Mouse (Mus musculus) neural tube, embryonic 12.5 days (tissue): Measurements from ENCODE around the gene Gm28043. TPM values are rescaled to one million over a fixed set of nuclear protein-coding genes. Genes with fewer than 3 reads are reported as not detected.
"Not testable (repeated sequence)": the region's sequence is repeated elsewhere in the genome, so short reads cannot be mapped to it uniquely, and the experiment has no call there.

Experiments
- ATAC-seq: fragments of 200-750 bp; cut with Nextera tagmentation; 2 replicates; pipeline ENCODE4 v1.8.0; 2017; ENCODE audit warnings: low read depth, mild to moderate bottlenecking, moderate TSS enrichment, moderate library complexity; ENCODE audit not compliant: low FRiP score
- H3K27ac ChIP-seq: fragments of 300-500 bp; sonication (generic); 2 replicates; pipeline ENCODE4 v1.5.1; 2016
- H3K27me3 ChIP-seq: fragments of 300-500 bp; sonication (generic); replicated peaks from 2 replicates; pipeline ENCODE4 v1.6.1; 2016; ENCODE audit warnings: mild to moderate bottlenecking
- H3K36me3 ChIP-seq: fragments of 300-500 bp; sonication (generic); 2 replicates; pipeline ENCODE4 v1.6.1; 2016; ENCODE audit warnings: mild to moderate bottlenecking
- H3K4me1 ChIP-seq: fragments of 300-500 bp; sonication (generic); 2 replicates; pipeline ENCODE4 v1.6.1; 2016
- H3K4me2 ChIP-seq: fragments of 300-500 bp; sonication (generic); replicated peaks from 2 replicates; pipeline ENCODE4 v1.6.1; 2016; ENCODE audit warnings: mild to moderate bottlenecking
- H3K4me3 ChIP-seq: fragments of 300-500 bp; sonication (generic); 2 replicates; pipeline ENCODE4 v1.5.1; 2016
- H3K9ac ChIP-seq: fragments of 300-500 bp; sonication (generic); 2 replicates; pipeline ENCODE4 v1.6.1; 2016; ENCODE audit warnings: mild to moderate bottlenecking
- H3K9me3 ChIP-seq: fragments of 300-500 bp; sonication (generic); 2 replicates; pipeline ENCODE4 v1.6.1; 2016; ENCODE audit warnings: mild to moderate bottlenecking
- WGBS: fragments of 180-500 bp; shearing (Covaris S2); methylation state at CpG from one replicate; pipeline ENCODE4 v1.1.7; 2016; 5-methylcytosine and 5-hydroxymethylcytosine counted together
- polyA plus RNA-seq: library from polyadenylated mRNA; unstranded; fragments of >200 nt; fragmentation: Nextera tagmentation; extraction: Ambion mirVana; gene quantifications from 2 replicates; pipeline ENCODE4 v1.2.1, GENCODE M21; 2016

The Gm28043 gene
- polyA plus RNA-seq, 1 experiment from 2014 or later, result 3.7 TPM

- Histone ChIP-seq H3K27ac (0 out of 2 replicates have a peak overlapping the region, but pooled peaks have one; percentile 20), H3K36me3 (peaks cover 48% of the 10 kb centered on the region), H3K27me3 (no peaks in the 10 kb centered on the region), H3K9me3 (no peaks in the 10 kb centered on the region), H3K9ac (no peak overlapping the region), H3K4me1 (peaks cover 17% of the 10 kb centered on the region), H3K4me3 (no peak overlapping the region), H3K4me2 (no peak overlapping the region)
- WGBS, result 80% methylated on average over 15 of the region's 15 CpGs
- ATAC-seq, result no peak
These were observed 18.5 kb upstream of the Gm28043 start for GRCm38 (mm10) chr17:29595891-29596770.

- Histone ChIP-seq H3K36me3 (peaks cover 46% of the 10 kb centered on the region), H3K9me3 (no peaks in the 10 kb centered on the region), H3K4me2 (no peak overlapping the region), H3K9ac (no peak overlapping the region), H3K27ac (0 out of 2 replicates have a peak overlapping the region, but pooled peaks have one; percentile 20), H3K4me1 (peaks cover 17% of the 10 kb centered on the region), H3K27me3 (no peaks in the 10 kb centered on the region), H3K4me3 (no peak overlapping the region)
- 56% methylated on average over 13 of the region's 13 CpGs for WGBS
- ATAC-seq, result peak; percentile 58
These were observed 17.9 kb upstream of the Gm28043 start for GRCm38 (mm10) chr17:29596771-29597132.

GRCm38 (mm10) chr17:29599051-29599450 lies 15.6 kb upstream of the Gm28043 start:
- 93% methylated on average over 14 of the region's 14 CpGs for WGBS
- Histone ChIP-seq H3K27ac (no peak overlapping the region), H3K4me1 (peaks cover 17% of the 10 kb centered on the region), H3K36me3 (peaks cover 59% of the 10 kb centered on the region), H3K9ac (no peak overlapping the region), H3K9me3 (no peaks in the 10 kb centered on the region), H3K27me3 (no peaks in the 10 kb centered on the region), H3K4me2 (no peak overlapping the region), H3K4me3 (no peak overlapping the region)
- no peak for ATAC-seq

- no peak overlapping the region for H3K4me3 ChIP-seq
- H3K4me2 ChIP-seq, result no peak overlapping the region
- 89% methylated on average over 8 of the region's 8 CpGs for WGBS
- no peak overlapping the region for H3K9ac ChIP-seq
- H3K36me3 ChIP-seq, result peaks cover 60% of the 10 kb centered on the region
- no peaks in the 10 kb centered on the region for H3K27me3 ChIP-seq
- no peak for ATAC-seq
- no peak overlapping the region for H3K27ac ChIP-seq
- H3K9me3 ChIP-seq, result no peaks in the 10 kb centered on the region
- H3K4me1 ChIP-seq, result peaks cover 17% of the 10 kb centered on the region
These were observed 15.1 kb upstream of the Gm28043 start for GRCm38 (mm10) chr17:29599537-29599936.

GRCm38 (mm10) chr17:29601391-29601790 lies 13.3 kb upstream of the Gm28043 start:
- H3K9ac ChIP-seq, result no peak overlapping the region
- H3K9me3 ChIP-seq, result no peaks in the 10 kb centered on the region
- no peak overlapping the region for H3K27ac ChIP-seq
- no peak for ATAC-seq
- H3K4me3 ChIP-seq, result no peak overlapping the region
- WGBS, result 77% methylated on average over 4 of the region's 4 CpGs
- H3K4me1 ChIP-seq, result peaks cover 14% of the 10 kb centered on the region
- peaks cover 52% of the 10 kb centered on the region for H3K36me3 ChIP-seq
- H3K4me2 ChIP-seq, result no peak overlapping the region
- H3K27me3 ChIP-seq, result no peaks in the 10 kb centered on the region

GRCm38 (mm10) chr17:29603283-29603682 lies 11.4 kb upstream of the Gm28043 start:
- H3K36me3 ChIP-seq, result peaks cover 51% of the 10 kb centered on the region
- H3K4me3 ChIP-seq, result no peak overlapping the region
- H3K27me3 ChIP-seq, result no peaks in the 10 kb centered on the region
- H3K4me2 ChIP-seq, result no peak overlapping the region
- no peak overlapping the region for H3K27ac ChIP-seq
- H3K9ac ChIP-seq, result no peak overlapping the region
- no peaks in the 10 kb centered on the region for H3K9me3 ChIP-seq
- no peak for ATAC-seq
- 28% methylated on average over 6 of the region's 6 CpGs for WGBS
- no peaks in the 10 kb centered on the region for H3K4me1 ChIP-seq

- H3K9me3 ChIP-seq, H3K4me2 ChIP-seq, H3K27ac ChIP-seq, H3K4me3 ChIP-seq, H3K27me3 ChIP-seq, H3K9ac ChIP-seq, ATAC-seq, H3K36me3 ChIP-seq: not testable (repeated sequence)
- H3K4me1 ChIP-seq, result peaks cover 19% of the 10 kb centered on the region
- 86% methylated on average over 5 of the region's 5 CpGs for WGBS
These were observed 1.2 kb upstream of the Gm28043 start for GRCm38 (mm10) chr17:29613453-29613852.

GRCm38 (mm10) chr17:29615024-29615551 lies 412 bp downstream of the Gm28043 start:
- H3K4me2 ChIP-seq, result peak overlapping the region; percentile 83
- H3K27me3 ChIP-seq, result no peaks in the 10 kb centered on the region
- peak overlapping the region; percentile 86 for H3K27ac ChIP-seq
- under 1% methylated on average over 43 of the region's 43 CpGs for WGBS
- peaks cover 17% of the 10 kb centered on the region; the same call in 1 of the 2 replicates for H3K36me3 ChIP-seq
- peak overlapping the region; percentile 99 for H3K4me3 ChIP-seq
- peak overlapping the region; percentile 97 for H3K9ac ChIP-seq
- H3K4me1 ChIP-seq, result peaks cover 19% of the 10 kb centered on the region
- ATAC-seq, result peak; percentile 72
- H3K9me3 ChIP-seq, result no peaks in the 10 kb centered on the region

- H3K36me3 ChIP-seq, result peaks cover 17% of the 10 kb centered on the region; the same call in 1 of the 2 replicates
- no peak for ATAC-seq
- no peak overlapping the region for H3K27ac ChIP-seq
- H3K9me3 ChIP-seq, result no peaks in the 10 kb centered on the region
- H3K27me3 ChIP-seq, result no peaks in the 10 kb centered on the region
- H3K9ac ChIP-seq, result peak overlapping the region; percentile 97
- peaks cover 19% of the 10 kb centered on the region for H3K4me1 ChIP-seq
- WGBS, result 12% methylated on average over 4 of the region's 4 CpGs
- H3K4me2 ChIP-seq, result peak overlapping the region; percentile 83
- H3K4me3 ChIP-seq, result peak overlapping the region; percentile 99
These were observed 940 bp downstream of the Gm28043 start for GRCm38 (mm10) chr17:29615616-29616015.

- Histone ChIP-seq H3K9ac (no peak overlapping the region), H3K4me2 (no peak overlapping the region), H3K4me3 (no peak overlapping the region), H3K36me3 (peaks cover 54% of the 10 kb centered on the region), H3K4me1 (peaks cover 19% of the 10 kb centered on the region), H3K9me3 (no peaks in the 10 kb centered on the region), H3K27ac (no peak overlapping the region), H3K27me3 (no peaks in the 10 kb centered on the region)
- ATAC-seq, result no peak
- 95% methylated on average over 3 of the region's 3 CpGs for WGBS
These were observed 4.6 kb downstream of the Gm28043 start for GRCm38 (mm10) chr17:29619231-29619630.

GRCm38 (mm10) chr17:29623488-29623887 lies 8.8 kb downstream of the Gm28043 start:
- Histone ChIP-seq H3K9me3 (no peaks in the 10 kb centered on the region), H3K36me3 (peaks cover 83% of the 10 kb centered on the region), H3K4me3 (no peak overlapping the region), H3K4me2 (no peak overlapping the region), H3K27me3 (no peaks in the 10 kb centered on the region), H3K27ac (no peak overlapping the region), H3K9ac (no peak overlapping the region), H3K4me1 (no peaks in the 10 kb centered on the region)
- no peak for ATAC-seq
- 97% methylated on average over 8 of the region's 8 CpGs for WGBS

GRCm38 (mm10) chr17:29627285-29627684 lies 12.6 kb downstream of the Gm28043 start:
- Histone ChIP-seq H3K4me2 (no peak overlapping the region), H3K27ac (no peak overlapping the region), H3K4me3 (no peak overlapping the region), H3K36me3 (peaks cover 87% of the 10 kb centered on the region), H3K27me3 (no peaks in the 10 kb centered on the region), H3K9ac (no peak overlapping the region), H3K4me1 (no peaks in the 10 kb centered on the region), H3K9me3 (no peaks in the 10 kb centered on the region)
- 93% methylated on average over 9 of the region's 9 CpGs for WGBS
- no peak for ATAC-seq
